Mouse (Mus musculus): Measurements from ENCODE around the gene Il1r2. TPM values are rescaled to one million over a fixed set of nuclear protein-coding genes. Genes with fewer than 3 reads are reported as not detected.

Gene Il1r2
- polyA plus RNA-seq, 1 experiment from 2014 or later = 0.40 TPM

DNA sequence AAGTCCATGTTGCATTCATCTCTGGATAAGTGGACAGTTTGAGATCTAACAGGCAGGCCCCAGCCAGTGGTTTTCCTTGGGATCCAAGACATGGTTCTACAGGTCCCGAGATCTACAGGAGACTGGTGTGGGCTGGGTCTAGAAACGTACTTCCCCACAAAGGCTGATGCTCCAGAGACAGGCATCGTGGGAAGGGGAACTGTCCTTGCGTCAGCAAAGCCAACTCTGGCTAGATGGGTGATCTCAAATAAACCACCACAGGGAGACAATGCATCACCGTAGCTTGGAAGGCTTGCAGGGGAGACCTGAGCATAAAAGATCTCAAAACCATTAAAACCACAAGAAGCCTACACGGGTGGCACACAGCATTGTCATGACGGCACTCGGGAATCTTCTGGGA is 9.4 kb upstream of the Il1r2 start:
- no peak for ATAC-seq (ENCODE audit: low FRiP score)
- no peak overlapping the region for H3K4me2 ChIP-seq
- no peak overlapping the region for H3K9ac ChIP-seq
- H3K4me3 ChIP-seq (replicated peaks) = no peak overlapping the region
- no peaks in the 10 kb centered on the region for H3K36me3 ChIP-seq (replicated peaks)
- H3K27me3 ChIP-seq = no peaks in the 10 kb centered on the region
- WGBS = 90% methylated on average over 8 of the region's 8 CpGs
- no peaks in the 10 kb centered on the region for H3K9me3 ChIP-seq
- no peaks in the 10 kb centered on the region for H3K4me1 ChIP-seq
- no peak overlapping the region for H3K27ac ChIP-seq

DNA sequence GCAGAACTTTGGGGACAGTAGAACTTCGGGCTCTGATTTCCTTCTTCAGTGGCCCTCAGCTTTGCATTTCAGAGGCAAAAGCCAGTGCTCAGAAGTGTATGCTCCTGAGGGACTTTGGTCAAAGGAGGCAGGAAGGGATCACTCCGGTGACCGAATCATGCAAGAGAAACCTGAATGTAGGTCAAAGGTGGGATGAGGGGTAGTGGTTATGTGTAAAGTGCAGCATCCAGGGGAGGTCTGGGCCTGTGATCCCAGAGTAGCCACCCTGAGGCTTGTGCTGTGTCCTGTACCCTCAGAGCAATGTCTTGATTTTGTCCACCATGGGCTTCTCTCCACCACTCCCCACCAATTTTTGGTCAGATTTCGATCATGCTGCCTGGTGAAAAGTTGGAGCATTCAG is 1.3 kb upstream of the Il1r2 start:
- ATAC-seq (ENCODE audit: low FRiP score) = no peak
- H3K27ac ChIP-seq = no peak overlapping the region
- H3K27me3 ChIP-seq = no peaks in the 10 kb centered on the region
- no peak overlapping the region for H3K4me2 ChIP-seq
- H3K9me3 ChIP-seq = no peaks in the 10 kb centered on the region
- no peak overlapping the region for H3K4me3 ChIP-seq (replicated peaks)
- H3K4me1 ChIP-seq = no peaks in the 10 kb centered on the region; the same call in 1 of the 2 replicates
- H3K9ac ChIP-seq = no peak overlapping the region
- no peaks in the 10 kb centered on the region for H3K36me3 ChIP-seq (replicated peaks)
- 86% methylated on average over 4 of the region's 4 CpGs for WGBS

DNA sequence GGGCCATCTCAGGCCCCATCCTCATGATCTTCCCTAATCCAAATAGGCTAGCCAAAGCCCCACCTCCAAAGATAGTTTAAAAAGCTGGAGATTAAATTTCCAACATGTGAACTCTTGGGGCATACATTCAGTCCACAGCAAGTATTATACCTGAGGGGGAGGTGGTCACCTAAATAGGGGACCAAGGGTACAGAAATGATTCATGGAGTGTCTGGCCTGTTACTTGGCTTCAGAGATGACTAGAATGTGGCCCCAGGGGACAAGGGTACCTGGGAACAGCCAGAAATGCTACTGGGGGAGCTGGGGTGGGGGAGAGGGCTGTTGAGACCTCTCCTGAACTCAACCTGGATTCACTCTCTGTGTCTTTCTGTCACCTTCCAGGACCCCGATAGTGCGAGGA is 3.4 kb downstream of the Il1r2 start:
- no peaks in the 10 kb centered on the region for H3K4me1 ChIP-seq
- H3K36me3 ChIP-seq (replicated peaks) = no peaks in the 10 kb centered on the region
- H3K4me3 ChIP-seq (replicated peaks) = no peak overlapping the region
- no peak overlapping the region for H3K27ac ChIP-seq
- no peaks in the 10 kb centered on the region for H3K27me3 ChIP-seq
- no peak overlapping the region for H3K9ac ChIP-seq
- 95% methylated on average over 2 of the region's 2 CpGs for WGBS
- H3K9me3 ChIP-seq = no peaks in the 10 kb centered on the region
- ATAC-seq (ENCODE audit: low FRiP score) = no peak
- no peak overlapping the region for H3K4me2 ChIP-seq

DNA sequence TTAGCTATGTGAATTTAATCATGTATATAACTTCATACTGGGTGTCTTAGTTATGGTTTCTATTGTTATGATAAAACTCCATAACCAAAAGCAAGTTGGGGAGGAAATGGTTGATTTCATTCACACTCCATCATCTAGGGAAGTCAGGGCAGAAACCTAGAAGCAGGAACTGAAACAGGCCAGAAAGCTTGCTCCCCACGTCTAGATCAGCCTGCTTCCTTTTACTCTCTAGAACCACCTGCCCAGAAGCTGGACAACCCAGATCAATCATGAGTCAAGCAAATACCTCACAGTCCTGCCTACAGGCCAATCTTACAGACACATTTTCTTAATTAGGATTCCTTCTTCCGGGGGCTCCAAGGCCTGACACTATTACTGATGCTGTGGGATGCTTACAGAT is 7.2 kb downstream of the Il1r2 start:
- H3K9ac ChIP-seq = no peak overlapping the region
- no peak for ATAC-seq (ENCODE audit: low FRiP score)
- no peak overlapping the region for H3K27ac ChIP-seq
- H3K9me3 ChIP-seq = no peaks in the 10 kb centered on the region
- no peak overlapping the region for H3K4me3 ChIP-seq (replicated peaks)
- H3K4me2 ChIP-seq = no peak overlapping the region
- 76% methylated on average over 2 of the region's 2 CpGs for WGBS
- peaks cover 8% of the 10 kb centered on the region; the same call in 1 of the 2 replicates for H3K27me3 ChIP-seq
- no peaks in the 10 kb centered on the region for H3K36me3 ChIP-seq (replicated peaks)
- peaks cover 5% of the 10 kb centered on the region for H3K4me1 ChIP-seq

DNA sequence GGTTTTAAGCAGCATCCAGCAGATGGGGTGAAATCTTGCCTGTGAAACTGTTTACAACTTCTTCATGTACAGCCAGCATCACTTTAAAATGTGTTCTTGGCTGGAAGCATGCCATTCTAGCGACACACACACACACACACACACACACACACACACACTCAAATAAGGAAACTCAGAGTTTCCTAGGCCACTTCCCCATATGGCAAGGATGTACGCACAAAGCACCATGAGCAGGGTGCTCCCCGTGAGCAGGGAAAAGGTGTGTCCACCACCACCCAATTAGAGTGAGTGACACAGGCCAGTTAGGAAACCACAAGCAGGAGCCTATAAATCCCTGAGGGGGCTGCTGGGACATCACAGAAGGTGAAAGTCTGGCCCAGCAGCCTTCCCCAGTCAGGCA is 10.5 kb downstream of the Il1r2 start:
- Histone ChIP-seq H3K27ac (no peak overlapping the region), H3K9me3 (no peaks in the 10 kb centered on the region), H3K4me2 (no peak overlapping the region), H3K36me3 (replicated peaks) (no peaks in the 10 kb centered on the region), H3K27me3 (peaks cover 8% of the 10 kb centered on the region; the same call in 1 of the 2 replicates), H3K9ac (no peak overlapping the region), H3K4me3 (replicated peaks) (no peak overlapping the region), H3K4me1 (peaks cover 5% of the 10 kb centered on the region)
- ATAC-seq (ENCODE audit: low FRiP score) = no peak
- WGBS = 67% methylated on average over 3 of the region's 3 CpGs

DNA sequence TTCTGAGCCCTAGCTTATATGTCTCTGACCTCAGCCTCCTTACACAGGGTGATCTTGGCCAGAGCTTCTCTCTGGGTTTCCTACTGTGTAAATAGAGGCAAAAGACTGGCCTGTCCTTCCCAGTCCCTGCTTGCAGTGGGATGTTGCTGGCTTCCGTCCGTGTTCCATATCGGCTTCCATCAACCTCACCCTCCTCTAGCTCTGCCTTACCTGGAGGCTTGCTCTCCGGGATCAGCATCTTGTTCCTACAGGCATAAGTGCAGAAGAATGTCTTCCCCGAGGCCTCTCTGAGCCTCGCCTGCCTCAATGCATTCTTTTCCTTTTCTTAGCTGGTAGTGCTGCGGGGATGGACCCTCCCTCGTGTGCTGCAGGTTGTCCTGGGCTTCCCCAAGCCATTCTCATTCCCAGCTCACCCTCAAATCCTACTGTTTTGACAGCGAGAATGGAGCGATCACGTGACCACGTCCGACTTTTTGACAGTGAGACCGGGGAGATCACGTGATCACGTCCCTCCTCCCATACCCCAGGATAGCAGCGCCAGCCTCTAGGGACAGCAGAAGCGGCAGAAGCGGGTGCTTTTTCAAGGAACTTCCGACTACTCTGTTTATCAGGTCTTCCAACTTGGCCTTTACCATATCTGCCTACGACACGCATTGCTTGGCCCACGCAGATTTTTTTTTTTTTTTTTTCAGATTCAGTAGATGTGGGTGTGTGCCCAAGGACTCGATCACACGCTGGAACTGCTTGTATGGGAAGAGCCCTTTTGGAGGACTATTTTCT is 11.7 kb downstream of the Il1r2 start:
- Histone ChIP-seq H3K4me1 (peaks cover 5% of the 10 kb centered on the region), H3K36me3 (replicated peaks) (no peaks in the 10 kb centered on the region), H3K27ac (no peak overlapping the region), H3K4me2 (peak overlapping the region; percentile 77), H3K9ac (peak overlapping the region; percentile 46; the same call in 1 of the 2 replicates), H3K27me3 (peaks cover 8% of the 10 kb centered on the region; the same call in 1 of the 2 replicates), H3K4me3 (replicated peaks) (peak overlapping the region; percentile 48), H3K9me3 (no peaks in the 10 kb centered on the region)
- WGBS = 4% methylated on average over 25 of the region's 25 CpGs
- ATAC-seq (ENCODE audit: low FRiP score) = peak; percentile 87

DNA sequence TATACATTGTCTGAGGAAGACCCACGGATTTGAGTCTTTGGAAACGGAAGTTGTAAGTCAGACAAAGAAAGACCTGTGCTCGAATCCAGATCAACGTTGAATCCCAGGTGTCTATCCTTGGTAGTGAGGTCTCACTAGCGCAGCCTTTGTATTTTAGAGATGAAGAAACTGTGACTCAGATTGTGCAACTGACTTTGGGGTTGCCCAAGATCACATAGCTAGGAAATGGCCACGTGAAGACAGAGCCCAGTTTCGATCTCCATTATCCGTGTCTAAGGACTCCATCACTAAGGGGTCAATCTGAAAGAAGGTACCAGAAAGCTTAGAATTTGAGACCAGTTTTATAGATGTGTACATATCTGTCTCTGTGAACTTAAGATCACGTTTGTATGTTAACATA is 17.3 kb downstream of the Il1r2 start:
- Histone ChIP-seq H3K27ac (no peak overlapping the region), H3K36me3 (replicated peaks) (no peaks in the 10 kb centered on the region), H3K4me2 (no peak overlapping the region), H3K4me1 (no peaks in the 10 kb centered on the region), H3K4me3 (replicated peaks) (no peak overlapping the region), H3K9ac (no peak overlapping the region), H3K27me3 (no peaks in the 10 kb centered on the region), H3K9me3 (no peaks in the 10 kb centered on the region)
- ATAC-seq (ENCODE audit: low FRiP score) = no peak
- 85% methylated on average over 9 of the region's 9 CpGs for WGBS

DNA sequence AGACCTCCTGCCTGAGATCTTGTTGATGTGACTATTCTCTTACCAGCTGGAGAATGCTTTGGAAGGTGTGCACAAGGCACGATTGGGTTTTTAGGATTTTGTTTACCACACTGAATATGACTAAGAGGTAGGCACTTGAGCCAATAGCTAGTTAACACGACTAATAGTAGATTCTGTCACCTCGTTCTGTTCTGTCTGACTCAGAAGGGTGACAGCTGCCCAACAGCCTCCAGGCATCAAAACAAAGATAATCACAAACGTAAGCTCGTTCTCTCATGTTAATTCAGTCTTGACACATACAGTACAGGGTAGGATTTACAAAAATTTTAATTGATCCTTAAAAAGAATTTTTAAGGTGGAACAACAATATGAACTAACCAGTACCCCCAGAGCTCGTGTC is 18.7 kb downstream of the Il1r2 start:
- no peak overlapping the region for H3K4me2 ChIP-seq
- WGBS = 62% methylated on average over 6 of the region's 6 CpGs
- H3K4me3 ChIP-seq (replicated peaks) = no peak overlapping the region
- H3K27ac ChIP-seq = no peak overlapping the region
- no peaks in the 10 kb centered on the region for H3K27me3 ChIP-seq
- H3K9me3 ChIP-seq = no peaks in the 10 kb centered on the region
- H3K36me3 ChIP-seq (replicated peaks) = no peaks in the 10 kb centered on the region
- no peak overlapping the region for H3K9ac ChIP-seq
- H3K4me1 ChIP-seq = no peaks in the 10 kb centered on the region
- ATAC-seq (ENCODE audit: low FRiP score) = no peak

DNA sequence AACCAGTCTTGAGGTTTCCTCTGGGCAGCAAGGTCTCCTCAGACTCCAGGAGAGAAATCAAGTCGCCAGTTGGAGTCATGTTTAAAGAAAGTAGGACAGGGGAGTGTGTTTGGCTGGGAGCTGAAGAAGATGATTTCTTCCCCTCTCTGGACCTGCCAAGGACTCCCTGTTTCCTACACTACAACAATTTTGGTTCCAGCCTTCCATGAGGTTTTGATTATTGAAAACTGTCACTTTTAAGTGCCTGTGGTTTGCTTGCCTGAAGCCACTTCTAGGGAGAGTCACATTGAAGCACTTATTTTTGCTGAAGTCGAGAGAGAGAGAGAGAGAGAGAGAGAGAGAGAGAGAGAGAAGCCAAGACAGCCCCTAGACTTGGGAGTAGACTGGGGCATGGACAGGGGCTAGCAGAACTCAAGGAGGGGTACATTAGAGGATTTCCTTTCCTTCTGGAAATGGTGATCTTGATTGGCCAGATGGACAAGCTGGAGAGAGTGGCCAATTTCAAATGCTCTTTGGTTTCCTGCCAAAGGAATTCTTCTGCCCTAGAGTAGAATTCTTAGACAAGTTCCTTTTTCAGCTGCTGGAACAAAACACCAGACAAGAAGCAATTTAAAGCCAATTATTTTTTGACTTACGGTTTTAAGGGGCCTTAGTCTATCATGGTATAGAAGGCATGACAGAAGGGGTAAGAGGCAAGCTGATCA is 20.9 kb downstream of the Il1r2 start:
- Histone ChIP-seq H3K27me3 (no peaks in the 10 kb centered on the region), H3K27ac (no peak overlapping the region), H3K9ac (no peak overlapping the region), H3K4me3 (replicated peaks) (no peak overlapping the region), H3K4me2 (no peak overlapping the region), H3K4me1 (no peaks in the 10 kb centered on the region), H3K9me3 (no peaks in the 10 kb centered on the region), H3K36me3 (replicated peaks) (no peaks in the 10 kb centered on the region)
- WGBS = 78% methylated on average over 3 of the region's 3 CpGs
- no peak for ATAC-seq (ENCODE audit: low FRiP score)

DNA sequence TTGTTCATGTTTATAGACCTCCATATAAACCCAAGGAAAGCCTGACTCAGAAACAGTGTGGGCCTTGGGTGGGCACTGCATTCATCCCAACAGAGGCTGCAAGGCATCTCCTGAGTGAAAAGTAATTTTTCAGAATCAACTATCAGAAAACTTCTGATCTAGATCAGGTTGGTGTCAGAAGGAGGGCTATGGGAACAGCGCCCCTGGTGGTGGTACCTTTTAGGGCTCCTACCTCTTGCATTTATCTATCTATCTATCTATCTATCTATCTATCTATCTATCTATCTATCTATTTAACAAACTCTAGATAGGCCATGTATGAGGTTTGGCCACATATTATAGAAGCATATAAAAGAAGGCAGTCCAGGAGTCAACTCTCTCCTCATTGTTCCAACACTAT is 21.7 kb downstream of the Il1r2 start:
- Histone ChIP-seq H3K9ac (no peak overlapping the region), H3K9me3 (no peaks in the 10 kb centered on the region), H3K36me3 (replicated peaks) (no peaks in the 10 kb centered on the region), H3K27ac (no peak overlapping the region), H3K4me3 (replicated peaks) (no peak overlapping the region), H3K4me1 (no peaks in the 10 kb centered on the region), H3K4me2 (no peak overlapping the region), H3K27me3 (no peaks in the 10 kb centered on the region)
- WGBS = 15% methylated on average over 1 of the region's 1 CpGs
- ATAC-seq (ENCODE audit: low FRiP score) = no peak

DNA sequence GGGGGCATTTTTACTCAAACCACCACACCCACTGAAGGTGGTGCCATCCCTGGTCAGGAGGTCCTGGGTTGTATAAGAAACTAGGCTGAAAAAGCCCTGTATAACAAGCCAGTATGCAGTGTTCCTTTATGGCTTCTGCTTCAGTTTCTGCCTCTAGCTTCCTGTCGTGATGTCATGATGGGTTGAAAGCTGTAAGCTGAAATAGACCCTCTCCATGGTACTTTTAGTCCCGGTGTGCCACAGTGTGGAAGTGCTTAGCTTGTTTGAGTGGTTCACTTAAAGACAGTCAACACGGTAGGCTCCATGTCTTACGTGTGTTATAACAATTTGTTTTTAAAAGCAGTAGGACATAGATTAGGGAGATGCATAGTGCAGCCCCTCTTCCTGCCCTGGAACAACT is 32.4 kb downstream of the Il1r2 start:
- Histone ChIP-seq H3K4me2 (no peak overlapping the region), H3K4me1 (no peaks in the 10 kb centered on the region), H3K9me3 (no peaks in the 10 kb centered on the region), H3K27ac (no peak overlapping the region), H3K27me3 (no peaks in the 10 kb centered on the region), H3K4me3 (replicated peaks) (no peak overlapping the region), H3K36me3 (replicated peaks) (no peaks in the 10 kb centered on the region), H3K9ac (no peak overlapping the region)
- ATAC-seq (ENCODE audit: low FRiP score) = no peak
- WGBS = 90% methylated on average over 4 of the region's 4 CpGs

DNA sequence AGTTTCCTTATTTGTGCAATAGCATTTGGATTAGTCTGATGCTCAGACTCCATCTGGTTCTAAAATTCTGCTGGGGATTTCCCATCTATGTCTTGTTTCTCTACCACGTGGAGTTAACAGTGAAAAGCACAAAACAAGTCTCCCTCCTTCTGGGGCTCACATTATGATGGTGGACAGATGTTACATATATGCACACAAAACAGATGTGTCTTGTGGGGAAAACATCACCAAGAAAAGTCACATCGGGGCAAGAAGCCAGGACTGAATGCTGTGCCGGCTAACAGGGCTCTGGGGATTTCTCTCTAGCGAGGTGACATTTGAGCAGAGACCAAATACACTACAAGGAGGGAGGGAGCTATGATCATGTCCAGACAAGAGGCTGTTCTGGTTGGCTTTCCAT is 32.8 kb downstream of the Il1r2 start:
- no peaks in the 10 kb centered on the region for H3K27me3 ChIP-seq
- H3K4me2 ChIP-seq = no peak overlapping the region
- H3K4me1 ChIP-seq = no peaks in the 10 kb centered on the region
- H3K4me3 ChIP-seq (replicated peaks) = no peak overlapping the region
- H3K9me3 ChIP-seq = no peaks in the 10 kb centered on the region
- 83% methylated on average over 4 of the region's 4 CpGs for WGBS
- no peaks in the 10 kb centered on the region for H3K36me3 ChIP-seq (replicated peaks)
- no peak overlapping the region for H3K9ac ChIP-seq
- no peak overlapping the region for H3K27ac ChIP-seq
- ATAC-seq (ENCODE audit: low FRiP score) = no peak

Measured in forebrain, embryonic 12.5 days (tissue).